Mouse (Mus musculus) liver, adult 2 months (tissue): ENCODE results near the gene Synpo2. TPM values are rescaled to one million over a fixed set of nuclear protein-coding genes. Genes with fewer than 3 reads are reported as not detected.

Experiments used
- DNase-seq: peaks from one replicate; pipeline ENCODE4 v3.0.0-alpha.2; 2011; ENCODE audit warnings: low read depth, low spot score; ENCODE audit errors: extremely low read depth
- H3K27ac ChIP-seq: fragments of 200-500 bp; replicated peaks from 2 replicates; pipeline ENCODE4 v1.5.1; 2012; ENCODE audit warnings: low read depth, mild to moderate bottlenecking, control low read depth, inconsistent platforms, low read length; ENCODE audit not compliant: insufficient read depth
- H3K27me3 ChIP-seq: fragments of 200-500 bp; 2 replicates; pipeline ENCODE4 v1.6.1; 2012; ENCODE audit warnings: mild to moderate bottlenecking, moderate library complexity, low read length, inconsistent platforms; ENCODE audit not compliant: control insufficient read depth, insufficient read depth
- H3K36me3 ChIP-seq: fragments of 200-500 bp; 2 replicates; pipeline ENCODE4 v1.6.1; 2012; ENCODE audit warnings: low read length, inconsistent platforms; ENCODE audit not compliant: control insufficient read depth, insufficient read depth
- H3K4me1 ChIP-seq: fragments of 200-500 bp; 2 replicates; pipeline ENCODE4 v1.6.1; 2011; ENCODE audit warnings: low read length; ENCODE audit not compliant: control insufficient read depth, insufficient read depth
- H3K4me3 ChIP-seq: fragments of 200-500 bp; 2 replicates; pipeline ENCODE4 v1.5.1; 2011; ENCODE audit warnings: low read depth, mild to moderate bottlenecking, control low read depth, low read length, moderate library complexity; ENCODE audit not compliant: insufficient read depth
- H3K79me2 ChIP-seq: fragments of 200-500 bp; 2 replicates; pipeline ENCODE4 v1.6.1; 2012; ENCODE audit warnings: inconsistent platforms, mild to moderate bottlenecking, low read length, moderate library complexity; ENCODE audit not compliant: control insufficient read depth, insufficient read depth
- H3K9ac ChIP-seq: fragments of 200-500 bp; 2 replicates; pipeline ENCODE4 v1.6.1; 2012; ENCODE audit warnings: low read depth, mild to moderate bottlenecking, control low read depth, inconsistent platforms, low read length
- CTCF ChIP-seq: fragments of 200-500 bp; IDR thresholded peaks from 2 replicates; pipeline ENCODE4 v1.5.1; 2011; ENCODE audit warnings: low read depth, low read length, control low read depth
- POLR2A ChIP-seq: fragments of 200-500 bp; IDR thresholded peaks from 2 replicates; pipeline ENCODE4 v1.6.1; 2011; ENCODE audit warnings: low read length, control low read depth; ENCODE audit not compliant: insufficient read depth; ENCODE audit errors: extremely low read depth
- WGBS: fragments of 180-500 bp; shearing (Covaris S2); methylation state at CpG from one replicate; pipeline ENCODE4 v1.1.7; 2018; 5-methylcytosine and 5-hydroxymethylcytosine counted together
- polyA plus RNA-seq: library from polyadenylated mRNA; depleted of rRNA; stranded (reverse); fragments of >200 nt; gene quantifications from 2 replicates; pipeline ENCODE4 v1.2.3, GENCODE M21; 2012
- total RNA-seq: library from RNA; depleted of rRNA; stranded (reverse); fragments of >200 nt; gene quantifications from 2 replicates; pipeline ENCODE4 v1.2.3, GENCODE M21; 2014

The Synpo2 gene
- total and polyA plus RNA-seq, 2 experiments: 0.06 to 0.37 TPM

DNA sequence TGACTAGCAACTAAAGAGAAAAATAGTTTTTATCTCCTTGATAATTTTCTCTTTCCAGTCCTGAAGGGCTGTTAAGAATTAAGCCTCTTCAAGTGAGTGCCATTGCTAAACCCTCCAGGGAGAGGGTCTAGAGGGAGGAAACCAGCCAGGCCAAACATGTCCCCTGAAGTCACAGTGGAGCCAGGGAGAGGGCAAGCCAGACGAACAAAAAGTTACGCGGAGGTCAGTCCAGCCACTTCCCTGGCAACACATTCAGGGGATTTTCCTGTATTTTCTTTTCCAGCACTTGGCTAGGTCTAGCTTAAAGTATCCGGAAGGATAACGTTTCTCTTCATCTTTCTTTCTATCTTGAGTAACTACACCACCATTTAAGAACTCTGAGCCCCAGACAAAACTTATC, 8.4 kb upstream of the Synpo2 start:
- TF ChIP-seq CTCF (no peak), POLR2A (no peak)
- Histone ChIP-seq H3K36me3 (no peaks in the 10 kb centered on the region), H3K79me2 (no peaks in the 10 kb centered on the region), H3K4me1 (no peaks in the 10 kb centered on the region), H3K9ac (no peak overlapping the region), H3K27me3 (no peaks in the 10 kb centered on the region), H3K4me3 (no peak overlapping the region), H3K27ac (no peak overlapping the region)
- DNase-seq: no peak
- 67% methylated on average over 5 of the region's 5 CpGs for WGBS

DNA sequence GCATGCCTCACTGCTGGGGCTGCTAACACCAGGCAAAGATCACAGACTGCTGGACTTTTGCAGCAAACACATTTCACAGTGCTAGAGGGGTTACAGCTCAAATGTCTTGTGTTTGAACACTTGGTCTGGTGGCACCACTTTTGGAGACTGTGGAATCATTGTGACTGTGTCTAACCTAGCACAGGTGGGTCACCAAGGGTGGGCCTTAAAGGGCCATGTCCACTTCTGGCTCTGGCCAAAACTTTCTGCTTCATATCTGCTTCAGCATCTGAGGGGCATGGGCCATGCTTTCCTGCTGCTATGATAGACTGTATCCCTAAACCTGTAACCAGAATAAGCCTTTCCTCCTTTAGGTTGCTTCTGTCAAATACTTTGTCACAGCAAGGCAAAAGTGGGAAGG, 1.5 kb upstream of the Synpo2 start:
- DNase-seq: no peak
- Histone ChIP-seq H3K27me3 (no peaks in the 10 kb centered on the region), H3K27ac (no peak overlapping the region), H3K9ac (no peak overlapping the region), H3K4me1 (no peaks in the 10 kb centered on the region), H3K36me3 (no peaks in the 10 kb centered on the region), H3K4me3 (no peak overlapping the region), H3K79me2 (no peaks in the 10 kb centered on the region)
- TF ChIP-seq POLR2A (no peak), CTCF (no peak)

GRCm38 (mm10) chr3:123237039-123237438, 1.1 kb upstream of the Synpo2 start:
- Histone ChIP-seq H3K27me3 (no peaks in the 10 kb centered on the region), H3K27ac (no peak overlapping the region), H3K4me3 (no peak overlapping the region), H3K79me2 (no peaks in the 10 kb centered on the region), H3K4me1 (no peaks in the 10 kb centered on the region), H3K36me3 (no peaks in the 10 kb centered on the region), H3K9ac (no peak overlapping the region)
- DNase-seq: no peak
- 71% methylated on average over 7 of the region's 7 CpGs for WGBS
- no peak for TF ChIP-seq POLR2A
- TF ChIP-seq CTCF: no peak

DNA sequence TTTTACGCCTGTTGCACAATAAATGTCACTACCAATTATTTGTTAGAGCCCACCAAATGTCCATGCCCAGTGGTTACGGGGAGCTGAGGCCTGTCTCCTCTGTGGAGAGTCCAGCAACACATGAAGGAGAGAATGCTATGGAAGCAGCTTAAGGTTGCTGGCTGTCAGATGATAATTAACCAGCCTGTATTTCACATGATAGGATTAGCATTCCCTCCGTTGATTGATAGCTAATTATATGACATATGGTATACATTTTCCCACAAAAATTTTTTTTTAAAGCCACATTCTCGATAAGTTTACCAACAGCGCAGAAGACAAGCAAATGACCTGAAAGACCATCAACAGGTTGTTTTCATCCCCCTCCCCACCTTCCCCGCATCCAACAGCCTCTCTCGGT, 454 bp downstream of the Synpo2 start:
- Histone ChIP-seq H3K27me3 (no peaks in the 10 kb centered on the region), H3K4me1 (no peaks in the 10 kb centered on the region), H3K36me3 (no peaks in the 10 kb centered on the region), H3K79me2 (no peaks in the 10 kb centered on the region), H3K9ac (peak overlapping the region; percentile 33; the same call in 1 of the 2 replicates), H3K4me3 (no peak overlapping the region), H3K27ac (no peak overlapping the region)
- TF ChIP-seq POLR2A (no peak), CTCF (no peak)
- no peak for DNase-seq
- WGBS: 41% methylated on average over 7 of the region's 7 CpGs

DNA sequence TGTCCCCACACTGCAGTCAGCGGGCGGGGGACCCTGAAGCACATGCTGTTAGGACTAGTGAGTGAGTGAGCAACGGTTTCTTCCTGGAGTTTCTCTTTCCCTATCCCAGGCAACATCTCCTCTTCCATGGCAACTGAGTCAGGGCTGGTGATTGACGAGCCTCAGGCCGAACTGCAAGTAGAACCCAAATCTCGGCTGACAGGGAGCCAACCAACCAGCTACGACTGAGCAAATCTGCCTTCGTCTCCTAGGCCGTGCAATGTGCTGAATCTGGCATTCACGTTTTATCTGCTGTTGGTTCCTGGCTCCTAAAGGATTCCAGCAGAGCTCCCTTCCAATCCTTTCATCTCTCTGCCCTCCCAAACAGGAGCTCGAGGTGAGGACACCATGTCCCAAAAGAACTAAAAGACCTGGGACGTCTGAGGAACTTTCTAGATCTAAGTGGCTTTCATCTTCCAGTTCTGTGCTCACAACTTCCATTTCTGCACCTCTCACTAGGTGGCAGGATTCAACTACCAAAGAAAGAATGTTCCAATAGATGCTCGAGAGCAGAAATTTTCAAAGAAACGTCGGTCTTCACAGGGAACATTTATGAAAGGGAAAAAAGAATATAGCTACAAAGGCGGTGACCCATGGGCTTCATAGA, 1.6 kb downstream of the Synpo2 start:
- TF ChIP-seq POLR2A (no peak), CTCF (peak; percentile 39; the same call in 1 of the 2 replicates)
- Histone ChIP-seq H3K27me3 (no peaks in the 10 kb centered on the region), H3K4me1 (no peaks in the 10 kb centered on the region), H3K79me2 (no peaks in the 10 kb centered on the region), H3K4me3 (no peak overlapping the region), H3K9ac (no peak overlapping the region), H3K36me3 (no peaks in the 10 kb centered on the region), H3K27ac (no peak overlapping the region)
- peak; percentile 65 for DNase-seq
- WGBS: 46% methylated on average over 16 of the region's 16 CpGs

GRCm38 (mm10) chr3:123231639-123232038, 4.3 kb downstream of the Synpo2 start:
- TF ChIP-seq CTCF (no peak), POLR2A (no peak)
- Histone ChIP-seq H3K36me3 (no peaks in the 10 kb centered on the region), H3K4me1 (no peaks in the 10 kb centered on the region), H3K27me3 (no peaks in the 10 kb centered on the region), H3K27ac (no peak overlapping the region), H3K79me2 (no peaks in the 10 kb centered on the region), H3K9ac (no peak overlapping the region), H3K4me3 (no peak overlapping the region)
- WGBS: 90% methylated on average over 2 of the region's 2 CpGs
- DNase-seq: no peak
